Mouse (Mus musculus) midbrain, embryonic 15.5 days (tissue): ENCODE measurements around the gene Dpp6. TPM values are rescaled to one million over a fixed set of nuclear protein-coding genes. Genes with fewer than 3 reads are reported as not detected.
A peak's percentile ranks its signal among the peaks of the same experiment; 100 is the strongest.

Source experiments
- ATAC-seq: fragments of 200-750 bp; cut with Nextera tagmentation; replicated peaks from 2 replicates; pipeline ENCODE4 v1.8.0; 2017; ENCODE audit warnings: moderate TSS enrichment
- H3K27ac ChIP-seq: fragments of 300-500 bp; sonication (generic); 2 replicates; pipeline ENCODE4 v1.5.1; 2015; ENCODE audit warnings: mild to moderate bottlenecking, inconsistent platforms
- H3K27me3 ChIP-seq: fragments of 300-500 bp; sonication (generic); replicated peaks from 2 replicates; pipeline ENCODE4 v1.6.1; 2015; ENCODE audit warnings: inconsistent platforms
- H3K36me3 ChIP-seq: fragments of 300-500 bp; sonication (generic); replicated peaks from 2 replicates; pipeline ENCODE4 v1.6.1; 2015; ENCODE audit warnings: inconsistent platforms
- H3K4me1 ChIP-seq: fragments of 300-500 bp; sonication (generic); 2 replicates; pipeline ENCODE4 v1.6.1; 2015; ENCODE audit warnings: inconsistent platforms
- H3K4me2 ChIP-seq: fragments of 300-500 bp; sonication (generic); 2 replicates; pipeline ENCODE4 v1.6.1; 2015; ENCODE audit warnings: inconsistent platforms, mild to moderate bottlenecking, moderate library complexity
- H3K4me3 ChIP-seq: fragments of 300-500 bp; sonication (generic); 2 replicates; pipeline ENCODE4 v1.5.1; 2015; ENCODE audit warnings: mild to moderate bottlenecking, inconsistent platforms
- H3K9ac ChIP-seq: fragments of 300-500 bp; sonication (generic); 2 replicates; pipeline ENCODE4 v1.6.1; 2015; ENCODE audit warnings: mild to moderate bottlenecking, inconsistent platforms
- H3K9me3 ChIP-seq: fragments of 300-500 bp; sonication (generic); 2 replicates; pipeline ENCODE4 v1.6.1; 2016; ENCODE audit warnings: inconsistent platforms
- WGBS: fragments of 180-500 bp; shearing (Covaris S2); methylation state at CpG from one replicate; pipeline ENCODE4 v1.1.7; 2015; ENCODE audit warnings: mixed read lengths; 5-methylcytosine and 5-hydroxymethylcytosine counted together
- polyA plus RNA-seq: library from polyadenylated mRNA; unstranded; fragments of >200 nt; fragmentation: Nextera tagmentation; extraction: Ambion mirVana; gene quantifications from 2 replicates; pipeline ENCODE4 v1.2.1, GENCODE M21; 2015

Dpp6 gene
- polyA plus RNA-seq, 1 experiment from 2014 or later, result 88.3 TPM

DNA sequence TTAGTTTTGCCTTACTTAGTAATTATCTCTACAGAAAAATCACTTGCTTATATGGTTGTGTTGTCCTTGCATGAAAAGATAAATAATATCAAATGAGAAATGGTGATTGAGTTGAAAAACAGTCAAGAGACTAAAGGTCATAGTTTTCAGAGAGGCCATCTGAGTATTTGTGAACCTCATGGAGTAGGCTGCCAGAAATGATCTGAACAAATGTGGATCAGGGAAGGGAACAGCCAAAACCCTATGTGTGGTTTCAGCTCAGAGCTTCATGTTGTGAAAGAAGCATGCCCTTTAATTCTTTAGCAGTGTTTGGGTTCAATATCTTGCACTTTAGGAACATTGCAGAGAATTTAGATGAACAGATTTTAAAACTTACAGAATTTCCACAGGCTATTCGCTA, 458.9 kb downstream of the Dpp6 start:
- Histone ChIP-seq H3K4me3 (no peak overlapping the region), H3K4me1 (peaks cover 5% of the 10 kb centered on the region; the same call in 1 of the 2 replicates), H3K27me3 (no peaks in the 10 kb centered on the region), H3K9me3 (no peaks in the 10 kb centered on the region), H3K27ac (no peak overlapping the region), H3K36me3 (no peaks in the 10 kb centered on the region), H3K4me2 (no peak overlapping the region), H3K9ac (no peak overlapping the region)
- WGBS, result 98% methylated on average over 1 of the region's 1 CpGs
- ATAC-seq, result no peak

DNA sequence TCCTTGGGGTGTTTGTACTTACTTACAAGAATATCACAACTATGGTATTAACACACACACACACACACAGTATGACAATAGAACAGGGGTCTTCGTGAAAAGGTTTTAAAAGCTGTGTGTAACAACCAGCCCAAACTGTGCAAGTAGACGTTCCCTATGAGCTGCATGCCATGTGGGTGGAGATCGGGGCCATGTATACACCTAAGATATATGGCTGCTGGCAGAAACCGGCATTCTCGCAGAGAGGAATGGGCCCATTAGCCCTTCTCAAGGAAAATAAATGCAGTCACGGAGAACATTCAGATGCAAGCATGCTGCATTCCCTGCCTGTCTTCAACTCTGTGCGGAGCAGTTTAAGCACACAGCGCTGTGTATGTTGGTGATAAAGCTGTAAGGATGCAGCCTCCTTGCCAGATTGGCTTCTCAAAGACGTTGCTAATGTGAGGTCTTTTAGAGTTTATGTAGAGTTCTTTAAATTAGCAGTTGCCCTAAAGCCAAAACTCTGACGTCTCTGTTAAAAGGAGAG, 461.2 kb downstream of the Dpp6 start:
- Histone ChIP-seq H3K4me3 (no peak overlapping the region), H3K9ac (no peak overlapping the region), H3K4me1 (peaks cover 5% of the 10 kb centered on the region), H3K4me2 (no peak overlapping the region), H3K27ac (no peak overlapping the region), H3K36me3 (no peaks in the 10 kb centered on the region), H3K9me3 (no peaks in the 10 kb centered on the region), H3K27me3 (no peaks in the 10 kb centered on the region)
- 83% methylated on average over 10 of the region's 10 CpGs for WGBS
- no peak for ATAC-seq

GRCm38 (mm10) chr5:27286876-27287275, 469.9 kb downstream of the Dpp6 start:
- Histone ChIP-seq H3K27me3 (no peaks in the 10 kb centered on the region), H3K9me3 (no peaks in the 10 kb centered on the region), H3K4me1 (no peaks in the 10 kb centered on the region; the same call in 1 of the 2 replicates), H3K4me2 (no peak overlapping the region), H3K27ac (no peak overlapping the region), H3K9ac (no peak overlapping the region), H3K4me3 (no peak overlapping the region), H3K36me3 (no peaks in the 10 kb centered on the region)
- no peak for ATAC-seq
- WGBS, result 35% methylated on average over 4 of the region's 4 CpGs

GRCm38 (mm10) chr5:27291378-27291777, 474.4 kb downstream of the Dpp6 start:
- Histone ChIP-seq H3K27ac (no peak overlapping the region), H3K9ac (no peak overlapping the region), H3K27me3 (no peaks in the 10 kb centered on the region), H3K36me3 (no peaks in the 10 kb centered on the region), H3K4me2 (no peak overlapping the region), H3K4me1 (no peaks in the 10 kb centered on the region), H3K4me3 (no peak overlapping the region), H3K9me3 (no peaks in the 10 kb centered on the region)
- ATAC-seq, result no peak
- WGBS, result 85% methylated on average over 8 of the region's 8 CpGs

DNA sequence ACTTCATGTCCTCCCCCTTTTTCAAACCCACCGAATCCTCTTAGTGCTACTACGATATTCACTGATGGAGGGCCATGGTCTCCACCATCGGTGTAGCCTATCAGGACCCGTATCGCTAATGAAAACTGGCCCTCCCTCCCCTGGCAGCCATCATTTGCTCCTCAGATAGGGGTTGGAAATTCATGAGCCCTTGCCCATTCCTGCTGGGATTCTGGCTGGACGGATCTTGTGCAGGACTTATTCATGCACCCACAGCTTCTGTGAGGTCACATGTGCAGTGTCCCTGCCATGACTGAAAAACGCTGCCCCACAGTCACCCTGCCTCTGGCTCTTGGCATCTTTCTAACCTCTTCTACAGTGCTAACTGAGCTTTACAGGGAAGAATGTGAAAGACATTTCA, 475.2 kb downstream of the Dpp6 start:
- no peak overlapping the region for H3K4me3 ChIP-seq
- no peaks in the 10 kb centered on the region for H3K9me3 ChIP-seq
- no peak for ATAC-seq
- H3K4me1 ChIP-seq, result no peaks in the 10 kb centered on the region
- 95% methylated on average over 7 of the region's 7 CpGs for WGBS
- H3K9ac ChIP-seq, result no peak overlapping the region
- no peaks in the 10 kb centered on the region for H3K27me3 ChIP-seq
- H3K27ac ChIP-seq, result no peak overlapping the region
- H3K36me3 ChIP-seq, result no peaks in the 10 kb centered on the region
- no peak overlapping the region for H3K4me2 ChIP-seq

- Histone ChIP-seq H3K27ac (no peak overlapping the region), H3K4me2 (no peak overlapping the region), H3K9me3 (no peaks in the 10 kb centered on the region), H3K9ac (no peak overlapping the region), H3K36me3 (no peaks in the 10 kb centered on the region), H3K27me3 (no peaks in the 10 kb centered on the region), H3K4me1 (peaks cover 7% of the 10 kb centered on the region; the same call in 1 of the 2 replicates), H3K4me3 (no peak overlapping the region)
- no peak for ATAC-seq
- 92% methylated on average over 2 of the region's 2 CpGs for WGBS
Measured at GRCm38 (mm10) chr5:27304115-27304514, 487.1 kb downstream of the Dpp6 start.

- Histone ChIP-seq H3K4me1 (peaks cover 7% of the 10 kb centered on the region; the same call in 1 of the 2 replicates), H3K4me2 (no peak overlapping the region), H3K27ac (peak overlapping the region; percentile 59), H3K9me3 (no peaks in the 10 kb centered on the region), H3K27me3 (no peaks in the 10 kb centered on the region), H3K9ac (no peak overlapping the region), H3K4me3 (no peak overlapping the region), H3K36me3 (no peaks in the 10 kb centered on the region)
- 36% methylated on average over 4 of the region's 4 CpGs for WGBS
- peak; percentile 89 for ATAC-seq
Measured at GRCm38 (mm10) chr5:27306497-27307152, 489.6 kb downstream of the Dpp6 start.

GRCm38 (mm10) chr5:27310217-27310616, 493.2 kb downstream of the Dpp6 start:
- 79% methylated on average over 2 of the region's 2 CpGs for WGBS
- H3K27me3 ChIP-seq, result no peaks in the 10 kb centered on the region

GRCm38 (mm10) chr5:27316674-27317073, 499.7 kb downstream of the Dpp6 start:
- Histone ChIP-seq H3K9me3 (no peaks in the 10 kb centered on the region), H3K9ac (no peak overlapping the region), H3K36me3 (no peaks in the 10 kb centered on the region), H3K4me3 (no peak overlapping the region), H3K4me1 (no peaks in the 10 kb centered on the region), H3K4me2 (no peak overlapping the region), H3K27ac (no peak overlapping the region), H3K27me3 (no peaks in the 10 kb centered on the region)
- WGBS, result 40% methylated on average over 1 of the region's 1 CpGs
- no peak for ATAC-seq

More at GRCm38 (mm10) chr5:27310217-27310616, 493.2 kb downstream of the Dpp6 start:
- H3K36me3 ChIP-seq, result no peaks in the 10 kb centered on the region
- no peak overlapping the region for H3K27ac ChIP-seq
- no peaks in the 10 kb centered on the region for H3K9me3 ChIP-seq
- no peak overlapping the region for H3K9ac ChIP-seq
- H3K4me2 ChIP-seq, result no peak overlapping the region
- no peak overlapping the region for H3K4me3 ChIP-seq
- peaks cover 7% of the 10 kb centered on the region; the same call in 1 of the 2 replicates for H3K4me1 ChIP-seq
- no peak for ATAC-seq

DNA sequence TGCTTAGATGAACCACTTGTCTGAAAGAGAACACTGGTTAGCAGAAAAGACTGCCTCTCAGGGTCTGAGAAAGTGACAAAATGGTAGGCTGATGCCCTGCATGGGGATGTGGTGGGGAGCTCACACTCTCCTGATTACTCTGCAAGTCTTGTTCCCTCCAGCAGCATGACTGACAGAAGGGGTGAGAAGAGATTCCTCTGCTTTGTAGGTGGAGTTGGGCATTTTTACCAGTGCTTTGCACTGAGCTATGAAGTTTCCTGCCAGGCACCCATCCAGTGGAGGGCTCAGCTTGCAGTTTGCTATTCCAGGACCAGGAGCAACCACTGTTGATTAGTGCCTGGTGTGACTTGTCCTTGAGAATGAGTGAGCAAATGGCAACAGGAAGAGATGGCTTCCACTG, 500.3 kb downstream of the Dpp6 start:
- no peak overlapping the region for H3K27ac ChIP-seq
- no peak overlapping the region for H3K9ac ChIP-seq

DNA sequence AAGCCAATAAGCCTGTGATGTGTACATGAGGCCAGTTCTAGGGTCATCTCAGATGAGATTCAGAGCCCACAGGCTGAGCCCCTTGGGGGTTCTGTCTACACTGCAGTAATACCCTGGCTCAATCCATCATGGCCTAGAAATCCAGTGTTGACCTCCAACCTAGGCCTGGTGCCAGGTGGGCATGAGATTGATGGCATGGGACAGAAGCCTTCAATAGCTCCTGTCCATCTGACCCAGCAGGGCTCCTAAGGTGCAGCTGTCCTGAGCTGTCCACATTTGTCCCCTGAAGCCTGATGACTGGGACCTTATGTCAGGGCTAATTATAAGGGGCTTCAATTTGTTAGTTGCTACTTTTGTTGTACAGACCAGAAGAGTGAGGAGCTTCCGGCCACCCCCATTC, 500.8 kb downstream of the Dpp6 start:
- H3K4me3 ChIP-seq, result no peak overlapping the region
- WGBS, result 76% methylated on average over 1 of the region's 1 CpGs

More for the DNA sequence above, 500.3 kb downstream of the Dpp6 start:
- no peak for ATAC-seq
- no peaks in the 10 kb centered on the region for H3K36me3 ChIP-seq
- H3K4me3 ChIP-seq, result no peak overlapping the region
- H3K9me3 ChIP-seq, result no peaks in the 10 kb centered on the region
- H3K4me2 ChIP-seq, result no peak overlapping the region
- H3K4me1 ChIP-seq, result no peaks in the 10 kb centered on the region
- no peaks in the 10 kb centered on the region for H3K27me3 ChIP-seq

GRCm38 (mm10) chr5:27319731-27320130, 502.7 kb downstream of the Dpp6 start:
- no peak for ATAC-seq

More for the DNA sequence above, 500.8 kb downstream of the Dpp6 start:
- no peak overlapping the region for H3K9ac ChIP-seq
- no peaks in the 10 kb centered on the region for H3K36me3 ChIP-seq
- H3K4me2 ChIP-seq, result no peak overlapping the region
- no peaks in the 10 kb centered on the region for H3K9me3 ChIP-seq
- no peaks in the 10 kb centered on the region for H3K27me3 ChIP-seq
- H3K4me1 ChIP-seq, result no peaks in the 10 kb centered on the region
- no peak for ATAC-seq
- H3K27ac ChIP-seq, result no peak overlapping the region

More at GRCm38 (mm10) chr5:27319731-27320130, 502.7 kb downstream of the Dpp6 start:
- Histone ChIP-seq H3K36me3 (no peaks in the 10 kb centered on the region), H3K9me3 (no peaks in the 10 kb centered on the region), H3K4me2 (no peak overlapping the region), H3K27ac (no peak overlapping the region), H3K4me3 (no peak overlapping the region), H3K27me3 (no peaks in the 10 kb centered on the region), H3K4me1 (peaks cover 5% of the 10 kb centered on the region; the same call in 1 of the 2 replicates), H3K9ac (no peak overlapping the region)
- 87% methylated on average over 4 of the region's 4 CpGs for WGBS
